Mouse (Mus musculus) liver, embryonic 14.5 days (tissue): Measurements from ENCODE around the gene Spx.

Source experiments
- CTCF ChIP-seq: IDR thresholded peaks from 2 replicates; pipeline ENCODE4 v1.5.1; 2016; ENCODE audit warnings: antibody characterized with exemption, low read depth, control low read depth
- EP300 ChIP-seq: IDR thresholded peaks from 2 replicates; pipeline ENCODE4 v1.6.1; 2016; ENCODE audit warnings: antibody characterized with exemption, low read depth

GRCm38 (mm10) chr6:142367565-142367964, 45.7 kb upstream of the Spx start:
- TF ChIP-seq CTCF = no peak
- TF ChIP-seq EP300 = no peak
